Mouse (Mus musculus): ENCODE results near the gene Gm20388. TPM values are rescaled to one million over a fixed set of nuclear protein-coding genes. Genes with fewer than 3 reads are reported as not detected.

Gene Gm20388
- total and polyA plus RNA-seq, 3 experiments, result 0.02 to 0.05 TPM; not detected in 1

DNA sequence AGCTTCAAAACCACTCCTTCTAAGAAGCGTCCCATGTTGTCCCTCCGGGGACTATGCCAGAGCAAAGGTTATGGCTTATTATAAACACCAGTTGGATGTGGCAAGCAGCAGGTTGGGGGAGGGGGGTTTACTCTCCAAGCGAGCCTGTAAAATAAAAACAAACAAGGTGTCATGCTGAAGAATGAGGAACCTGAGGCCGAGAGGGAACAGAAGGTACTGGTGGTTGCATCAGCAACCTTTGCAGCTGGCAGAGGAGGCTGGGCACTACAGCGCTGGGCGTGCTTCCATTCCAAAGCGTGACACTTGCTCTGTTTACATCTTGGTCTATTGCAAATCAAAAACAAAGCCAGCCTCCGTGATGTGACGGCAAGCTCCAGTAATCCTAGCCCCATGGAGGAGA is 1669.8 kb downstream of the Gm20388 start:
- TF ChIP-seq POLR2AphosphoS5 (IDR thresholded peaks at IDR 0.05; ENCODE audit: insufficient replicate concordance, low read depth, low read length) (no peak), CTCF (IDR thresholded peaks at IDR 0.05; ENCODE audit: low read depth, low read length) (no peak), GATA2 (IDR thresholded peaks at IDR 0.05; ENCODE audit: borderline replicate concordance, low read depth, low read length) (no peak)
- Histone ChIP-seq H3K4me3 (ENCODE audit: low read depth, low read length) (no peak overlapping the region; the same call in 1 of the 2 replicates), H3K4me1 (ENCODE audit: insufficient read depth, low read depth, low read length) (peaks cover 55% of the 10 kb centered on the region), H3K27me3 (ENCODE audit: insufficient read depth, low read length) (peaks cover 3% of the 10 kb centered on the region), H3K9me3 (replicated peaks) (no peaks in the 10 kb centered on the region), H3K36me3 (replicated peaks) (peaks cover 15% of the 10 kb centered on the region)
- no peak for DNase-seq (ENCODE audit: low spot score)
- no peak for ATAC-seq (ENCODE audit: extremely low read depth, insufficient number of reproducible peaks, low FRiP score, poor library complexity, severe bottlenecking)

DNA sequence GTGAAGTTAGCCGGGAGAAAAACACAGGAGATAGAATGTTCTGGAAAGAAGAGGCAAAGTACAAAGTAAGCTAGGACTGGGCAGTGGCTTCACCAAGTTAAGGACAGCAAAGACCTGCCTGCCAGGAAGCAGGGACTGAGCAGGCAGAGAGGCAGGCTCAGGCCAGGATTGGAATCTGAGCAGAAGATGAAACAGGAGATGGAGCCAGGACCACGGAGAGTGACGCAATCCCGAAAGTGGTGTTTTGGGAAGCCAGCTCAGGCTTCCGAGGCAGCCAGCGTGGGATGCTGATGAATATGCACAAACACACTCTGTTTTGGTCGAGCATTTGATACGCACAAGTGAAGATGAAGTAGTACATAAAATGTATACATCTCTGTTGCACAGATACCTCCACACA is 1673.0 kb downstream of the Gm20388 start:
- H3K4me3 ChIP-seq (ENCODE audit: low read depth, low read length), result no peak overlapping the region
- TF ChIP-seq GATA1 (IDR thresholded peaks at IDR 0.05; ENCODE audit: borderline replicate concordance, low read length) (no peak), POLR2AphosphoS5 (IDR thresholded peaks at IDR 0.05; ENCODE audit: insufficient replicate concordance, low read depth, low read length) (no peak), CTCF (IDR thresholded peaks at IDR 0.05; ENCODE audit: low read depth, low read length) (no peak), TAL1 (conservative IDR thresholded peaks at IDR 0.05; ENCODE audit: low read depth, low read length) (no peak), GATA2 (IDR thresholded peaks at IDR 0.05; ENCODE audit: borderline replicate concordance, low read depth, low read length) (no peak)
- no peaks in the 10 kb centered on the region for H3K9me3 ChIP-seq (replicated peaks)
- ATAC-seq (ENCODE audit: extremely low read depth, insufficient number of reproducible peaks, low FRiP score, poor library complexity, severe bottlenecking) (no peak), DNase-seq (ENCODE audit: low spot score) (no peak)
- H3K36me3 ChIP-seq (replicated peaks), result no peaks in the 10 kb centered on the region
- peaks cover 35% of the 10 kb centered on the region for H3K4me1 ChIP-seq (ENCODE audit: insufficient read depth, low read depth, low read length)
- H3K27me3 ChIP-seq (ENCODE audit: insufficient read depth, low read length), result peaks cover 3% of the 10 kb centered on the region

DNA sequence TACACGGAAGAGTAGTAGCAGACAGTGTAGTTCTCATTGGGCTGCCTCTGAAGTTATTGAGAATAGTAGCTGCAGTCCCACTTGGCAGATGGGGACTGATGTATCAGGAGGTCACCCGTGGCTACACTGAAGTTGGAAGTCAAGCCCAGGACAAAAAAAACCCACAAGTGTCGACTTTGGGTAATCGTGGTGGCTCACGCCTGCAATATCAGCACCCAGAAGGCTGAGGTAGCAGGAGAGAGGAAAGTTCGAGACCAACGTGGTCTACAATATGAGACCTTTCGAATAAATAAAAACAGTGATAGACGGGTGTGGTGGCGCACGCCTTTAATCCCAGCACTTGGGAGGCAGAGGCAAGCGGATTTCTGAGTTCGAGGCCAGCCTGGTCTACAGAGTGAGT is 1674.1 kb downstream of the Gm20388 start:
- Histone ChIP-seq H3K4me3 (ENCODE audit: low read depth, low read length) (peak overlapping the region; percentile 79), H3K36me3 (replicated peaks) (no peaks in the 10 kb centered on the region), H3K9me3 (replicated peaks) (no peaks in the 10 kb centered on the region), H3K27me3 (ENCODE audit: insufficient read depth, low read length) (peaks cover 3% of the 10 kb centered on the region), H3K4me1 (ENCODE audit: insufficient read depth, low read depth, low read length) (peaks cover 36% of the 10 kb centered on the region)
- DNase-seq (ENCODE audit: low spot score) (no peak), ATAC-seq (ENCODE audit: extremely low read depth, insufficient number of reproducible peaks, low FRiP score, poor library complexity, severe bottlenecking) (no peak)
- TF ChIP-seq POLR2AphosphoS5 (IDR thresholded peaks at IDR 0.05; ENCODE audit: insufficient replicate concordance, low read depth, low read length), result no peak
- TF ChIP-seq TAL1 (conservative IDR thresholded peaks at IDR 0.05; ENCODE audit: low read depth, low read length), result no peak
- TF ChIP-seq GATA2 (IDR thresholded peaks at IDR 0.05; ENCODE audit: borderline replicate concordance, low read depth, low read length), result no peak
- no peak for TF ChIP-seq GATA1 (IDR thresholded peaks at IDR 0.05; ENCODE audit: borderline replicate concordance, low read length)
- no peak for TF ChIP-seq CTCF (IDR thresholded peaks at IDR 0.05; ENCODE audit: low read depth, low read length)

DNA sequence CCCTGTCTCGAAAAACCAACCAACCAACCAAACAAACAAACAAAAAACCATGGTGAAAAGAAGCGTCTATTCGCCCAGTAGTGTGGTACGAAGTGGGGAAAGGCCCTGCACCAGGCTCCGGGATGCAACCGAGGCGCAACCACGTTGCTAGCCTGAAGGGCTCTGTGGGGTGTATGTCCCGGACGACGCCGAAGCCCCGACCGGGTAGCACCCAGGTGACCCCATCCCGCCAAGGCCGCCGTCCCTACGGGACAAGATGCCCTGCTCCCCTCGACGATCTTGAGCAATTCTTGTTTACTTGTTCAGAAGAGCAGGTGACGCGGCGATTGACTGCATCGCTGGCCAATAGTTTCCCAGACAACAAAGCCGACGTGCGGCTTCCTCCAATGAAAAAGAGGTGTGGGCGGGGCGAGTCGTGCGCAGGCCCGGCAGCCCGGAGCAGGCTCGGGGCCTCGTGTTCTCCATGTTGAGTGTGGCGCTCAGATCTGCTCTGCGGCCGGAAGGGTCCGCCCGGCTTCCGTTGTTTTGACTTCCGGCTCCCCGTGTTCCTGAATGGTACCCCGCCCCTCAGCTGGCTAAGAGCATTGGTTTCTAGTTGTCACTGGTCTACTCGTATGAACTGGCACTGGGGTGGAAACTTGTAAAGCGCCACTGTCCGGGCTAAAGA is 1674.7 kb downstream of the Gm20388 start:
- peak; percentile 92 for ATAC-seq (ENCODE audit: extremely low read depth, insufficient number of reproducible peaks, low FRiP score, poor library complexity, severe bottlenecking)
- TF ChIP-seq GATA1 (IDR thresholded peaks at IDR 0.05; ENCODE audit: borderline replicate concordance, low read length) (no peak), GATA2 (IDR thresholded peaks at IDR 0.05; ENCODE audit: borderline replicate concordance, low read depth, low read length) (no peak), POLR2AphosphoS5 (IDR thresholded peaks at IDR 0.05; ENCODE audit: insufficient replicate concordance, low read depth, low read length) (no peak)
- peak overlapping the region; percentile 79 for H3K4me3 ChIP-seq (ENCODE audit: low read depth, low read length)
- peak; percentile 96 for DNase-seq (ENCODE audit: low spot score)
- peaks cover 3% of the 10 kb centered on the region for H3K27me3 ChIP-seq (ENCODE audit: insufficient read depth, low read length)
- H3K4me1 ChIP-seq (ENCODE audit: insufficient read depth, low read depth, low read length), result peaks cover 35% of the 10 kb centered on the region
- no peaks in the 10 kb centered on the region for H3K9me3 ChIP-seq (replicated peaks)
- no peaks in the 10 kb centered on the region for H3K36me3 ChIP-seq (replicated peaks)

DNA sequence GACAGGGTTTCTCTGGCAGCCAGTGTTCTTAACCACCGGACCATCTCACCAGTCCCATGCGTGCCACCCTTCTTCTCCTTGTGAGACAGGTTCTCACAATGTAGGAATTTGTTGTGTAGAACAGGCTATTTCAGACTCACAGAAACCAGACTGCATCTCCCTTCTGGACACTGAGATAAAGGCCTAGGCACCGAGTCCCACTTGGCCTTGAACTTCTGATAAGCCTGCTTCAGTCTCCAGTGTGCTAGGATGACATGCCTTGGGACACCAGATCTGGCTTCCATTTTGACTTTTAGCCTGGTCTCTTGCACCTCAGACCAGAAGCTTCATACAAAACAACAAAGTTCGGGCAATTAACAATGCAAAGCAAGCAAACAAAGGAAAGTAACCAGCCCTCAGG is 1678.1 kb downstream of the Gm20388 start:
- Histone ChIP-seq H3K36me3 (replicated peaks) (peaks cover 22% of the 10 kb centered on the region), H3K4me3 (ENCODE audit: low read depth, low read length) (no peak overlapping the region), H3K9me3 (replicated peaks) (no peaks in the 10 kb centered on the region), H3K4me1 (ENCODE audit: insufficient read depth, low read depth, low read length) (peaks cover 50% of the 10 kb centered on the region), H3K27me3 (ENCODE audit: insufficient read depth, low read length) (peaks cover under 1% of the 10 kb centered on the region)
- 0 out of 2 replicates have a peak, but pooled peaks have one; percentile 21 for TF ChIP-seq TAL1 (conservative IDR thresholded peaks at IDR 0.05; ENCODE audit: low read depth, low read length)
- no peak for TF ChIP-seq POLR2AphosphoS5 (IDR thresholded peaks at IDR 0.05; ENCODE audit: insufficient replicate concordance, low read depth, low read length)
- DNase-seq (ENCODE audit: low spot score) (no peak), ATAC-seq (ENCODE audit: extremely low read depth, insufficient number of reproducible peaks, low FRiP score, poor library complexity, severe bottlenecking) (no peak)

DNA sequence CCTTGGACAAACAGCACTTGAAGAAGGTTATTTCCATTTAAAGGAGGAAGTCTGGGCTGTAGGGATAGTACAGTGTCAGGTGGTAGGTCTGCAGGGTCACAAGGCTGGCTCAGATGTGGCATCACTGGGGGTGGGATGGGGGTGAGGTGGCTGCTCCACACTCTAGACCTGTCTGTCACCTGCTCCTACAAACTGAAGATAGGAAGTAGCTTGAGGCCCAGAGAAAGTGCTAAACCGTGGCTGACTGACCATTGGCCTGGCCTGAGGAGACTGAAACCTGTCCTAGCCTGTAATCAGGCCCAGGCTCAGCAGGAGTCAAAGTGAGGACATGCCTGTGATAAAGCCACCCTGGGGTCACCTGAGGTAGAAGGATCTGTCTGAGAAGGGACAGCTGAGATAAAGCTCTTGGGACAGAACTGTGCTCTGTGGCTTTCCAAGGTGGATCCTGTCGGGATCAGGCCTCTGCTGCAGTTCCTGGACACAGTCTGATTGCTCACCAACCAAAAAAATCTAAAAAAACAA is 1678.6 kb downstream of the Gm20388 start:
- H3K36me3 ChIP-seq (replicated peaks), result peaks cover 27% of the 10 kb centered on the region
- no peak overlapping the region; the same call in 1 of the 2 replicates for H3K4me3 ChIP-seq (ENCODE audit: low read depth, low read length)
- ATAC-seq (ENCODE audit: extremely low read depth, insufficient number of reproducible peaks, low FRiP score, poor library complexity, severe bottlenecking), result no peak
- peaks cover 47% of the 10 kb centered on the region for H3K4me1 ChIP-seq (ENCODE audit: insufficient read depth, low read depth, low read length)
- DNase-seq (ENCODE audit: low spot score), result no peak
- TF ChIP-seq CTCF (IDR thresholded peaks at IDR 0.05; ENCODE audit: low read depth, low read length), result no peak
- no peak for TF ChIP-seq GATA2 (IDR thresholded peaks at IDR 0.05; ENCODE audit: borderline replicate concordance, low read depth, low read length)
- TF ChIP-seq GATA1 (IDR thresholded peaks at IDR 0.05; ENCODE audit: borderline replicate concordance, low read length), result no peak
- TF ChIP-seq TAL1 (conservative IDR thresholded peaks at IDR 0.05; ENCODE audit: low read depth, low read length), result no peak
- no peak for TF ChIP-seq POLR2AphosphoS5 (IDR thresholded peaks at IDR 0.05; ENCODE audit: insufficient replicate concordance, low read depth, low read length)
- H3K9me3 ChIP-seq (replicated peaks), result no peaks in the 10 kb centered on the region
- H3K27me3 ChIP-seq (ENCODE audit: insufficient read depth, low read length), result no peaks in the 10 kb centered on the region

Measured in G1E (cell line).